Mouse (Mus musculus) layer of hippocampus, adult 9-11 months (tissue): ENCODE data around the gene Fam180a.

Source experiments
- DNase-seq: peaks from one replicate; pipeline ENCODE4 v3.0.0; 2022

Fam180a gene

DNA sequence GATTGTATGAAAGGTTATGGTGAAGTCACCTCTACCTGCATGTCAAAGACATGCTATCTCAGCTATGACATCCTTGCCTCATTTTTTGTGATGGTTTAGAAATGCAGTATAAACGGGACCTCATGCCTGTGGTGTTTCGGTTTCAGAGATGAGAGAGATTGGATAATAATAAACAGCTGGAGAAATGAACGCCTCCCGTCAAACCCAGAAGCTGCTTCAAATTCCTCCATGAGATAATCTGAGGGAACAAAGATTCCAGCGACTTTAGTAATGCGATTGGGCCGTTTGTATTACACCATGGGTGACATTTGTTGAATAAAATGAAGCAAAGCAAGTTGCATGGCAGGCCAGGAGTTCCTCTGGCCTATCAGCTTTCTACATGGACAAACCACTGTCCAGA is 16.5 kb downstream of the Fam180a start:
- DNase-seq = no peak

DNA sequence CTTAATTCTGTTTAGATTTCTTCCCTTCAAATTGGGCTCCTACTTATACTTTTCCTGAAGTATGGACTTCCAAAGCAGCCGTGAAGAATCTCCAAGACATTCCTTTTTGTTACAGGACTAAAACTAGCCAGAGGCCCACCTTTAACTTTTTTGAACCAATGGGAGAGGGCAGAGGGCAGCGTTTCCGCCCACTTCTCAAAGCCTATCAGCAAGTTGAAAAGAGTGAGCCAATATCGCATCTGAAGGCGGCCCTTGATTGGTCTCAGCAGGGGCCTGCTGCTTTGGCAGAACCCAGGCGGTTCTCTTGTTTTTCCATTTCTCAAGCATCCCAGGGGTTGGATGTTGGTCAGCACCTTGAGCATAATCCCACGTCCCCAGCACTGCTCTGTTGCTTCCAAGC is 17.9 kb downstream of the Fam180a start, which contains the start of gene Slc13a4:
TSS of gene Slc13a4 (minus strand) at position 95 of the 400 bp plus-strand sequence.
- no peak for DNase-seq

DNA sequence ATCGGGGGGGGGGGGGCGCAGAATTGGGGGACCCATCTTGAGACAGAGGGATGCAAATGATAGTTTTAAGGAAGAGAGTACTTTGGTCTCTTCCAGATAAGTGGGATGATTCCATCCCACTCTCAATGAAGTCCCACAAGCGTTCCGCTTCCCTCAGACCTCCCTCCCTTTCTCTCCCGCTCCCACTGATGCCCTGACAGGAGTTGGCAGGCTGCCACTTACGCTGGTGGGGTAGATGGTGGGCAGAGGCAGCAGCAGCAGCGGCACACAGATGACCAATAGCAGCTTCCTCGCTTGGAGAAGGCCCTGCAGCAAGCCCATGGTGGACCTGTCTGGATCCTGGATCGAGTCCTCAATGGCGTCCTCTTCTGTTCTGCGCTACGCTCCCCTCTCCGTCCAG is 18.8 kb downstream of the Fam180a start:
- DNase-seq = no peak

DNA sequence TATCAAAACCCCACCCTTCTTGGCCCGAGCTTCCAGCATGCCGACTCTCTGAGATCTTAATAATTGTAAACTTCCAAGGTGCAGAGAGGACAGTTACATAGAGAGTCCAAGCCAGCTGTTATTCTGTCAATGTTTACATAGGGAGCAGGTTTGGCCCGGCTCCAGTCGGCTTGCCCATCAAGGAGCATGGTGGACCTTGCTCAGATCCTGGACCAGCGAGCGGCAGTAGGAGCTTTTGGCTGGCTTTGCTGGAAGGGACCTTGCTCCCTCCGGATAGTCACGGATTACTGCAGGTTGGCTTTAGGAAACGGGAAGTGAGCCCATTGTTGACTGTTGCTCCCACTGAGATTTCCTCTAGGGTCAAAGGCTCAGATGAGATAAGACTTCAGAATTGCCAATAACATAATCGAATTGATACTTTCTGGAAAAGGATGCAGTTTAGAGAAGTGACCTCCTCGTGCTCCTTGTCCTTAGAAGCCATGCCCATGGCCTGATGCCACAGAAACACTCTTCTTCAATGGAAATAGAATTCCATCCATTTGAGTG is 22.5 kb downstream of the Fam180a start:
- DNase-seq = no peak

DNA sequence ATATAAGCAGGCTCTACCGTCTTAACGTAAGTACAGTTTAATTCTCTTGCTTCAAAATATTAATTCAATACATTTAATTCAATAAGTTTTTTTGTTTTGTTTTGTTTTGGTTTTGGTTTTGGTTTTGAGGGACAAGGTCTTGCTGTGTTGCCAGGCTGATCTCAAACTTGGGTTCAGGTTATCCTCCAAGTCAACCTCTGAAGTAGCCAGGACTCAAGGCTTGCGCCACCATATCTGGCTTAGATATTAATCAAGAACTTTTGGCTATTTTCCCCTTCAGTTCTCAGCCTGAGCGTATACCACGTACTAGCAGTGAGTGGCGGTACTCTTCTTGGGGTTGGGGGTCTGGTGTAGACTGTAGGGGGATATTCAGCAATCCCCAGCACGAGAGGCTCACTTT is 23.4 kb downstream of the Fam180a start:
- no peak for DNase-seq

DNA sequence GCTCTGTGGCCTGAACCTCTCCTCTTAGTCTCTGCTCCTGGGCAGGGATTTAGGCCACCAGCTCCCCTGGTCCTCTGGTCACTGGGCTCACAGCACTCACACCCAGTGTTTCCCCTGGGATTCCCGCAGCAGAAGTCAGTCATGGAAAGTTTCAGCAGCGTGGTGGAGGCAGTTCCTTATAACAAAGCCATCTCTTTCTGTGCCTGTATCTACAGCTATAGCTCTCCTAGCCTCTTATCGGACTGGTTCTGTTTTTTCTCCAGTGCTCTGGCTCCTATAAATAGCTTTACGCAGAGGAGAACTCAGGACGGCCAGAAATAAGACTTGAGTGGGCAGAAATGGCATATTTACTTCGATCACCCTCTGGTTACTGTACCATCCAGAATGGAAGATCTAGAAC is 27.6 kb downstream of the Fam180a start:
- no peak for DNase-seq

DNA sequence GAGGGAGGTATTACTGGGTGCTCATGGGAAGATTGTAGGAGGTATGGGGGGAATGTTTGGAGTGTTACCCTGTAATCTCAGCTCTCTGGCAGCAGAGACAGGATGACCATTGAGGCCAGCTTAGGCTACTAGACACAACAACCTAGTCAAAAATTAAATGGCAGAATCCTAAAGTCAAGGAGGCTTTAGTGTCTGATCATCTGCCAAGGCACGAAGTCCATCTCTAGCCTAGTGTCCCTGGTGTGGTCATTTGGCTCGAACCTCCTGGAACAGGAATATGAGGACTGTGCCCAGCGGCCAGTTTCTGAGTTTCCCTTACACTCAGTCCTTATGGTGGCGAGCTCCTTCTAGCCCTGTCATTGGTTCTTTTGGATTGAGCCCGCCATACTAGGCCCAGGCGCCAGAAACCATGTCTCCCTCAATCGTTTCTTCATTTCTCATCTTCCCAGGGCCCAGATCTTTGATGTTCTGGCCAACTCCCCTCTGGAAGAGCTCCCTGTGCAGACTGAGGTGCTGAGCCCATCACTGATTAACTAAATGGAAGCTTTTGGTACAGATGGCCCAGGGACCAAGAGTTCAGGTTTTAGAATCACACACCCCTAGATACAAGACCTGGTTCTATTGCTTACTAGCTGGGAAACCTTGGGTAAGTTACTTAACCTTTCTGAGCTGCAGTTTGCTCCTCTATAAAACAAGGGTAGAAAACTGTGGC is 28.3 kb downstream of the Fam180a start:
- DNase-seq = no peak

DNA sequence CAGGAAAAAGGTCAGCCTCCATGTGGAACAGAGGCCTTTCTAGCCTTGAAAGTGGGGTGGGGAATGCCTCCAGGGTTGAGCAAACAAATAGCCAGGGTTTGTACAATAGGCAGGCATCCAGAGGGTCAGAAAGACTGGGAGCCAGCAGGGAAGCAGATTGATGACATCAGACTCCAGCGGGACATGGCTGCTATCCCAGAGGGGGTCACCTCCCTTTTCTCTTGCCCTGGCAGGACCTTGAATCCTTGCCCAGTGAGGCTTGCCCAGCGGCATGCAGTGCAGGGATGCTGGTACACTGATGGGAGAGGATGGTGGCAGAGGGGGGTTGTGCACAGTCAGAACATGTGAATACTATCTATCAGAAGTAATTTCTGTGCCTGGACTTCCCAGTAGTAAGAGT is 28.9 kb downstream of the Fam180a start:
- peak; percentile 28 for DNase-seq

DNA sequence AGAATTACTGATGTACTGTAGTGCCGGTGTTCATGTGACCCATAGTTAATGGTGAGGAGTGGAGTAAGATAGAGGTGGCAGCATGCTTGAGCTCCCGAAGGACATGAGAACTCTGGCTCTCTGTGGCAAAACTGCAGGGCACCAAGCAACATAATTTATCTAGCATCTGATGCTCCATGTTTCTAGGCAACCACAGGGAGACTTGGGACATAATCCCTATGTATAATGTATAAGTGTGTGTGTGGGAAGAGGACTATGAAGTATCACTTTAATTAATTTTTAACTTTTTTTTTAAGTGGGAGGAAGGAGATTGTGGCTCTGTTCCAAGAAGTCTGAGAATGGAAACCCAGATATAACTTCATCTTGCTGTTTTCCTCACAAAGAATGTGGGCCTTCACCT is 31.0 kb downstream of the Fam180a start:
- no peak for DNase-seq

DNA sequence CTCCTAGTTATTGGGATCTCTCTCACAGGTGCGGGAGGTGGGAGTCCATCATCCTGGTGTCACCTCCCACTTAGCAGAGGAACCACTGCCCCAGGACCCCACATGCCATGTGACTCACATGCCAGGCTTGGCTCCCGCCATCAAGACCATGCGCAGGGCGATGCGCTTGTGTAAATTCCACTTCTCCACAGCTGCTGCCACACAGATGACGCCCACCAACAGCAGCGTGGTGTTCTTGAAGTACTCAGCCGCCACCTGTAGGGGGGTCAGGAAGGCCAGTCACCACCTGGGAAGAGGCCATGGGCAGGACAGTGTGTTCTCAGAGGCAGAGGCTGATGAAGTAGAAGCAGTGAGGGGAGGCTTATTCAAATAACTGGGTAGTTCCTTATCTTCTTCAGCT is 36.3 kb downstream of the Fam180a start:
- no peak for DNase-seq

DNA sequence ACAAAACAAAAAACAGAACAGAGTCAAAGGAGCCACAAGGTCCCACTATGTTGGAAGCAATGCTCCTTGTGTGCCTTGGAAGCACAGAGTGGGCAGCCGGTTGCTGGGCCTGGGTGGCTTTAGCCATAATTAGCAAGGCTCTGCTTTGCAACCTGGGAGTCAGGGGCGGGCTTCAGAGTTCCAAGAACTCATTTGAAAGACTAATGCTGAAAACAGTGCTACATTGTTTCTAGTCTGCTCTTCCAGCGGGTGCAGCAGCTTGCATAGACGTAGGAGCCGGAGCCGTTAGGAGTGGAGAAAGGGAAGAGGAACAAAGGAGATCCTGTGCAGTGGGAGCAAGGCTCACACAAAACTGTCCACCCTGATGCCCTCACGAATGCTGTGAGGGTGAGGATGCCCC is 37.0 kb downstream of the Fam180a start:
- DNase-seq = peak; percentile 11

DNA sequence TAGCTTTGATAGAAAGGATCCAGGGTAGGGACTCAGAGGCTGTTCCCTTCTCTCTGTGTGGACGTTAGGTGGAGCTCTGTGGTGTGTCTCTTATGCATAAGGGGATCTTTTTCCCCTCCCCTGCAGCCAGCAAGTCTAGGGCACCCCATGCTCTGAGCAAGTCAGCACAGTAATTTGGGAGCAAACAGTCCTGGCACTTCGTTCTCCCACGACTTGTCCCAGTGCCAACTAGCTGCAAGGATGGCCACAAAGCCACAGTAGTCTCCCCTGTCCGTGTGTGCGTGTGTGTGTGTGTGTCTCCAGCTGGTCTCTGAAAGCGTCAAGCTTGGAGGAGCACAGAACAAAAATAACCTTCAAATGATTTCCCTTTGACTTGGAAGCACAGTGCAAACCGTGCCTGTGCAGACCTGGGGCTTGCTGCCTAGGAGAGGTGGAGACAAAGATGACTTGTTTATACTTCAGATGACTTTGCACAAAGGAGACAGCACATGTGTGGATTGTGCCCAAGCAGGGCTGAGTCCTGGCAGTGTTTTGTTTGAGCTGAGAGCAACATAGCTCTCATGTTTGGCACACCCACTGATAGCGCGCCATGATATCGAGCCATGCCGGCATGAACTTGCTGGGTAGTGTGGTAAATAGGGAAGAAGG is 37.7 kb downstream of the Fam180a start:
- DNase-seq = peak; percentile 61

DNA sequence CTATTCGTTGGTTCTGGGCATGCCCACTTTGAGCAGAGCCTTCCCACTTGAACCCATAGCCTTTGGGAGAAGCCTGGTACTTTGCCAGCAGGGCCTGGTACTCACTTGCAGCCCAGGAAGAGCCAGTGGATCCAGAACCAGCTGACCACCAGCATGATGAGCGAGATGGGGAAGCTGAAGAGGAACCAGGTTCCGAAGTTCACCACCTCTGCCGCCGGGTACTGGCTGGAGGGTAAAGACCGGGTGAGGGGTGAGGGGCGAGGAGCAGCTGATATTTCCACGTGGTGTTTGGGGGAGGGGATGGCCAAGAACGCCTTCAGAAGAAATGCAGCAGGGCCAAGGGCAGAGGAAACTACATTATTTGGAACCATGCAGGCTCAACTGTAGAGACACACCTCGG is 46.6 kb downstream of the Fam180a start:
- DNase-seq = no peak

DNA sequence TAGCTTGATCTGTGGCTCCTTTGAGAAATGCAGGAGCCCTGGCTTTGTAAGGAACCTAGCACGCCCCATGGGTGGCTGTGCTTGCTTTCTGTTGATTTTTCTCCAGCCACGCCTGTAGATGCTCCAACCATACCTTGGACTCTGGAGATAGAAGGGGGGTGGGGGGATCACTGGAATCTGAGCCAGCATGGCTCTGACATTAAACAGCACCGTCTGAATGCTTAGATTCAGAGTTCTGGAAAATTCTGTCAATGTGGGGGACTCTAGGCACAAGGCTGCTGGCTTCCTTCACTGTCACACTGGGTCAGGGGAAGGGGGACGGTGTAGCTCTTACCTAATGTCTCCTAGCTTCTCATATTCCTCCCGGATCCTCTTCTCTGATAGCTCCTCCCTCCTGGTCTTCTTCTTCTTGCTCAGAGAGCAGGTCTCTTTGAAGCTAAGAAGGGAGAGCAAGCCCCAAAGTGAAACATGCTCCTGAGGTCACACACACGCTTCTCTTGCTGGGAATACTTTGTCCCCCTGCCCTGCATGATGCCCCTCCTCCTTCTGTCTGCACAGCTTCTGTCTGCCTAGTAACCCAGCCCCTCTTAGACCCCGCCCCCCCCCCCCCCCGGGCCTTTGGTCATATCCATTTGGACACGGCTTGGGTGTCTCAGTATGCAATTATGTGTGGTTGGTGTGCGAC is 47.9 kb downstream of the Fam180a start:
- no peak for DNase-seq

DNA sequence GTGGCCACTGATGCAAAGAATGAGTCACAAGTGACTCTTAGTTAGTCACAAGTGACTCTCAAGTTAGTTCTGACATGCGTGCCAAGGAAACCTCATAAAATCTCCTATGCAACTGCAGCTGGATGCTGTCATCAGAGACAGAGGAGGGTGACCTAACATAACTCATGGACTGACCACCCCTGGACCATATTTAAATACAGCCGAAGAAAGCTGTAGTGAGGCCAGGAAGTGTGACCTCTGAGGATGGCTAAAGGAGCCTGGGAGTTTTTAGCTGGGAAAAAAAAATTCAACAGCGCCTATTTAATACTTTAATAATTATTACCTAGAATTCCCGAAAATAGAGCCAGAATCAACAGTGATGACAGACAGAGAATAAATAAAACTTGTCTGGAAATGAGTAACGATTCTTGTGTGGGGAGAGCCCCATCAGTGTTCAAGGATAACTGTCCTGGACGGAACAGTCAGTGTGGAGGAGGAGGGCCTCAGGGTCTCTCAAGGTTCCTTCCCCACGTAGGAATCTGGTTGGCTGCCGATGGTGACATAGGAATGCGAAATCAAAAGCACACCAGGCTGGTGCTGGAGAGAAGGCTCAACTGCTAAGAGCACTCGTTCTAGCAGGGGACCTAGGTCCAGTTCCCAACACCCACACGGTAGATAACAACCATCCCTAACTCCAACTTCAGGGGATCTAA is 52.4 kb downstream of the Fam180a start:
- no peak for DNase-seq

DNA sequence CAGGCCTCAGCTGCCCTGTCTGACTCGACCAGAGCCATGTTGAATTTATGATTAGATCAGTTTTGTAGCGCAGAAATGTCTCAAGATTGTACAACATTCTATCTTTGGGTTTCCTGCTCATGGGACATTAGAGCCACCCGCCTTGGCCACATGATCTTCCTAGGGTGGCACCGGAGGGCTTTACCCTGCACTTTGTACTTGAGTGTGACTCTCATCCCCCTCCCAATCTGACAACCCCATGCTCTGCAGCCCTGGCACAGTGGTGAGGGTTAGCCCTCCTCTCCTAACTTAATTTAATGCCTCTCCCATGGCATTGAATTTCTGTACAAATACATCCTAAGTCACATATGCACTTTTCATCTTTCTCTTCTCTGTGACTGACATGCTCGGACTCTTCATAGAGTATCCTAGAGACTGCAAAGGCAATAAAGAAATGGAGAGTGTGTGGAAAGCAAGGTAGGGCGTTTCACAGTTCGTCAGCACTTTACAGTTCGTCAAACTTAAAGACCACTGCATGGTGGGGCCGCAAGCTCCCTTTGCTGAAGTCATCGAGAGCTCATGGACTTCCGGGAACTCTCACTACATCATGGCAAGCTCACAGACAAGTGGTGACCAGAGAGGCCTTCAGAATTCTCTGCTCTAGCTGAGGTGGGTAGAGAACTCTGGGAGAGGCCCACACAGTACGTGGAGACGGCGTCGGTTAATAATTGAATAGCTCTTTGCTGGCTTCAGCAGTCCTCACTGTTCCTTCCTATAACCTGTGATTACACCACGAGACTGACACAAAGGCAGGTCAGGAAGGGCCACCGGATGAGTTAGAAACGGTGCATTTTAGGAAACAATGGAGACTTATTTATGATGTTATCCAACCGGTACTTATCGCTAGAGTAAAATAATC is 53.8 kb downstream of the Fam180a start:
- no peak for DNase-seq

DNA sequence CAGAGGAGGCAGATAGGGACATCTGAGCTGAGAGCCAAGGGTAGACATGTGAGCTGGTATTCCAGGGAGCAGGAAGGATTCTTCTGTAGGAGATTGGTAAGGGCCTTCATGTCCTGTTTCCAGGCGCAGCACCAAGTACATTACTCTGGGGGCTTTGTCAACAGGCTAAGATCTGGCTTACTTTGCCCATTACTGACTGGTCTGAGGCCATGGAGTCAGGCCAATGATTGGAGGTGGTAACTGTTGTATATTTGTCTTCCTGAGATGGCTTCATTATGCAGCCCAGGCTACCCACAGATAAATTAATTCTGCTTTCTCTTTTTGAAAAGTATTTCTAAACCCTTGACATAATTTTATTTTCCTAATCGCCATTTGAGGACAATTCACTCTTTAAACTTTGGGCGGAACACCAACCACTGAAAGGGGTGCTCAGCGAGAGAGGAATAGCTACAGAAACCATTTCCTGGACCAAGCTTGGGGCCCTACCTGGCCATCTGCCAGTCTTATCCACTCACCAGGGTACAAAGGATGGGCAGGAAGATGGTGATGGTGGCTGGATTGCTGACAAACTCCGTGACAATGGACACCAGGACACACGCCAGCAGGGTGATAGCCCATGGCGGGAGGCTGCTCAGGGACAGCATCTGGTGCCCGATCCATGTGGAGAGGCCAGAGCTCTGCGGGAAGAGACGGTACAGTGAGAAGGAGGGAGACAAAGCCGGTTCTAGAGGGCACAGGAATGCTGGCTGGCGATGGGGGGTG is 54.7 kb downstream of the Fam180a start:
- DNase-seq = peak; percentile 13

DNA sequence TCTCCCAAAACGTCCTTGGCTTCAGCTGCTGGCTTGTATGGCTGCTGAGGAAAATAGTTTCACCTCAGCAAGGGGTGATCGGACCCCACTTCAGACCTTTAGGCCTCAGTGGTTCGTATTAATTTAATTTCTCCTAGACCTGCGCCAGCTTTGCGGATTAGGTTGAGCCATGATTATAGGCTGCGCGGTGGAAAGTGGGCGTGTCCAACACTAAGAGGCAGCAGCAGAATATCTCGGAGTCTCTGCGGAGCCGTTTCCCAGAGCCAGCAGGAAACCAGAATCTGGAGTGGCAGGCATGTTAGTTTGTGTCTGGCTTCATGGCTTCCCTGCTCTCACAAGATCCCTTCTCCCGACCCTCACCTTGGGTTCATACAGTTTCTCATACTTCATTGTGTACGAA is 56.3 kb downstream of the Fam180a start:
- no peak for DNase-seq

DNA sequence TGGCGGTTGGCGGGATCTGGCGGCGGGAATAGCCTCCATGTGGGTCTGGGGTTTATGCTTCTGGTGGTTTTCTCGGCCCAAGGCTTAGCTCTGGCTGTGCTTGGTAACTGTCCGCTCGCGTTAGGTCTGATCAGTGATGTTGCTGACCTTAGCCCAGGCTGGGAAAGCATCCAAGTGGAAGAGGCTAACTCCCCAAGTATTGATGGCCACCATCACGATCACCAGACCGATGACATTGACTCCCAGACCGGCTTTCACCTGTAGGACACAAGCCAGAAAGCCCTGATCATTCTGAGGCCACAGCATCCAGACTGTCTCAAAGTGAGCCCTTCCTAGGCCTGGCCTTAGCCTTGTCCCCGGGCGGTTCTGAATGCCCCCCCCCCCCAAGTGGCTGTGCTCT is 57.2 kb downstream of the Fam180a start:
- DNase-seq = no peak

DNA sequence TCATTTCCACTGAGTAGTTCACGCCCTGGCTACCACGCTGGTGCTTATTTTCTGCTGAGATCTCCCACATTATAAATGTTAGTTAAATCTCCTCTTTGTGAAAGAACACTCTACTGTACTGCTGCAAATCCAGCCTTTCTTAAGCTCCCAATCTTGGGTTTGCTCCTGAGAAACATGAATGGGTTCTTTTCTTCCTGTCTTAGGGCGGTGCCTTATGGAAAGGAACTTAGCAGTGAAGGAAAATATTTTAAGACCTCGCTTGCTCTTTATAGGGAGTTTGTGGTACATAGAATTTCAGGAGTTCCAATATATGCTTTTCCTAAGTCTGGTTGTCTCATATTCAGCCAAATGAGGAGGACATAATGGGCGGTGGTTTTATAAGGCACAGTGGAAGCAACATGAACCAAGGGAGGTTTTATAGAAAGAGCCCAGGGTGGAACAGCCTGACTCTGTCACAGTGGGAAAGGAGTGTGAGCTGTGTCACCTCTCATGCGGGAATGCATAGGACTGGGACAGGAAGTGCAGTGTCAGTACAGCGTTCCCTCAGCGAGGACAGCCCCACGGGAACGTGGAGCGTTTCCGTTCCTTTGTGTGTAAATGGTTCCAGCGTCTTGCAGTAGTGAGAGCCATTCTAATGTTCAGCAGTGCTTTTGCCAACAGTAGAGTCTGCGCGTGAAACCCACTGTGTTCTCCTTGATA is 60.2 kb downstream of the Fam180a start:
- no peak for DNase-seq
